Mouse (Mus musculus) thymus, adult 2 months (tissue): ENCODE results near the gene Cplane1.
A peak's percentile ranks its signal among the peaks of the same experiment; 100 is the strongest.

Experiments
- CTCF ChIP-seq: fragments of 200-500 bp; IDR thresholded peaks from 2 replicates; pipeline ENCODE4 v1.5.1; 2012; ENCODE audit warnings: mild to moderate bottlenecking, control low read depth, low read length, moderate library complexity, borderline replicate concordance; ENCODE audit not compliant: control insufficient read depth, poor library complexity, insufficient read depth; ENCODE audit errors: extremely low read depth
- POLR2A ChIP-seq: fragments of 200-500 bp; IDR thresholded peaks from 2 replicates; pipeline ENCODE4 v1.6.1; 2012; ENCODE audit warnings: mild to moderate bottlenecking, low read length, control low read depth, moderate library complexity; ENCODE audit not compliant: control insufficient read depth, poor library complexity, insufficient read depth; ENCODE audit errors: extremely low read depth

DNA sequence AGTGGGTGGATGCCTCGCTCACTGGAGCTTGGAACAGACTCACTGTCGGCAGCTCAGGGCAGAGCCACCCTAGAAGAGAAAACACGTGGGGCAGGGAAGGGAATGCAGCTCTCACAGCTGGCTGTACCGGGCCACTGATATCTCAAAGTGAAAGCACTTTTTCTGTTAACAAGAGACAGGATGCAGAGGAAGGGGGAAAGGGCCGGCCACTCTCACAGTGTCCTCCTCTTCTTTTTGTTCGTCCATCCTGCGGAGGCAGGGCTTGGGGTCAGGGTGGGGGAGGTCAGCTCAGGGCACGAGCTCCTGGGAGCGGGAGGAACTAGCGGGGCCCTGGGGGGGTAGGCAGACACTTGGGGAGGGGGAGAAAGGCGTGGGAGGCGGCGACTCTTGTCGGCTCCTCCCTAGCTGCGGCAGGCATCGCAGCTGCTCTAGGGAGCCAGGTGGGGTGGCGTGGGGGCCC, 110.4 kb downstream of the Cplane1 start:
- TF ChIP-seq POLR2A (no peak), CTCF (0 out of 2 replicates have a peak, but pooled peaks have one; percentile 15)
